Comparison of ENCODE assay signal across 29 mouse cellular contexts in the genomic region with DNA sequence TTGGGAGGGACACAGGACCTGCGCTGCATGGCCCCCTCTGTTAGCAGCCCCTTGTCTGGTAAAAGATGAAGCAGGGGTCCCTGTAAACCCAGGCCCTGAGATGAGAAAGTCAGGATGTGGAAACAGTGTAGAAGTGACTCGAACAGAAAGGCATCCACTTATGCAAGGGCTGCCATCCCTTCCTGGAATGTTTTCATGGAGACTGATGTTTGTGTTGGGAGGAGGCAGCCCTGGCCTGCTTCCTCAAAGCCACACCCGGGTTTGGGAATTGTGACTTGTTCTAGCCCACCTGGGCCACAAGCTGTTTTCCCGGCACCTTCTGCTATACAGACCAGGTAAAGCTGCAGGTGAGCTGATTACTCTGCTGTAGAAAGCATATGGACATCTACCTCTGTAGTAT. TPM values are rescaled to one million over a fixed set of nuclear protein-coding genes. Genes with fewer than 3 reads are reported as not detected.
DNase-seq lines count a peak whose midpoint lies in the region; ATAC-seq lines count a peak whose summit lies in the region.
"Had no signal": no experiment of that assay in that cellular context is flagged by ENCODE, and none has a peak within 500 bp of the region (broad histone marks: within the 10 kb centered on the region; RNA-seq: fewer than 3 reads in every experiment).

No protein-coding gene starts in this region.

- no peak overlapping the region for H3K9ac ChIP-seq in embryonic facial prominence, embryonic 13.5 days
- H3K9ac ChIP-seq: heart, embryonic 12.5 days; liver, embryonic 15.5 days; midbrain, embryonic 15.5 days; neural tube, embryonic 13.5 days had no signal

- no peak for DNase-seq in embryonic facial prominence, embryonic 10.5 days (ENCODE audit: low spot score)
- peak; percentile 70 to 77 for DNase-seq in lung, adult 18-20 months
- peak; percentile 31 for DNase-seq in lung, postnatal 10 days
- no peak for DNase-seq in right cerebral cortex, postnatal 14 days
- no peak for DNase-seq in cerebellum, postnatal 14 days
- DNase-seq: cerebellum, adult 11 months; cerebellum, adult 9-11 months; gastrocnemius, postnatal 10 days; heart, adult 11 months; heart, postnatal 10 days; kidney, adult 9 months; kidney, postnatal 25 days; liver; retina, postnatal 1 day; right cerebral cortex, postnatal 4 days; thymus, postnatal 36 days had no signal

- H3K27ac ChIP-seq in embryonic facial prominence, embryonic 13.5 days, result peak overlapping the region; percentile 98; the same call in 1 of the 2 replicates
- H3K27ac ChIP-seq in embryonic facial prominence, embryonic 10.5 days (replicated peaks), result no peak overlapping the region
- H3K27ac ChIP-seq: hindbrain, embryonic 10.5 days; hindbrain, postnatal 0 days; liver, embryonic 15.5 days; midbrain, embryonic 15.5 days; neural tube, embryonic 13.5 days had no signal

- no peak overlapping the region for H3K4me2 ChIP-seq in embryonic facial prominence, embryonic 13.5 days
- H3K4me2 ChIP-seq: embryonic facial prominence, embryonic 12.5 days; heart, embryonic 12.5 days; liver, embryonic 15.5 days; midbrain, embryonic 15.5 days; neural tube, embryonic 13.5 days had no signal

- no peaks in the 10 kb centered on the region for H3K9me3 ChIP-seq in embryonic facial prominence, embryonic 13.5 days
- no peaks in the 10 kb centered on the region for H3K9me3 ChIP-seq in embryonic facial prominence, embryonic 10.5 days
- H3K9me3 ChIP-seq: embryonic facial prominence, embryonic 12.5 days; heart, embryonic 12.5 days; hindbrain, embryonic 10.5 days; liver, embryonic 15.5 days; megakaryocyte, embryonic 14.5 days; midbrain, embryonic 15.5 days; neural tube, embryonic 13.5 days had no signal

- H3K4me1 ChIP-seq in embryonic facial prominence, embryonic 13.5 days, result peaks cover 96% of the 10 kb centered on the region
- H3K4me1 ChIP-seq in embryonic facial prominence, embryonic 10.5 days, result peaks cover 93% of the 10 kb centered on the region

- H3K36me3 ChIP-seq in embryonic facial prominence, embryonic 13.5 days, result peaks cover 27% of the 10 kb centered on the region
- peaks cover 71% of the 10 kb centered on the region for H3K36me3 ChIP-seq in embryonic facial prominence, embryonic 10.5 days (replicated peaks)

- H3K4me3 ChIP-seq in embryonic facial prominence, embryonic 13.5 days, result no peak overlapping the region
- H3K4me3 ChIP-seq in embryonic facial prominence, embryonic 10.5 days, result no peak overlapping the region
- H3K4me3 ChIP-seq: embryonic facial prominence, embryonic 12.5 days; heart, embryonic 12.5 days; hindbrain, embryonic 10.5 days; liver, embryonic 15.5 days; megakaryocyte, embryonic 14.5 days; midbrain, embryonic 15.5 days; myocyte; neural tube, embryonic 13.5 days had no signal

- WGBS in embryonic facial prominence, embryonic 13.5 days, result 77% methylated on average over 4 of the region's 4 CpGs
- 90% methylated on average over 4 of the region's 4 CpGs for WGBS in embryonic facial prominence, embryonic 10.5 days

- no peaks in the 10 kb centered on the region for H3K27me3 ChIP-seq in embryonic facial prominence, embryonic 13.5 days
- no peaks in the 10 kb centered on the region for H3K27me3 ChIP-seq in embryonic facial prominence, embryonic 10.5 days (replicated peaks; ENCODE audit: low read depth, poor library complexity, severe bottlenecking)
- H3K27me3 ChIP-seq: embryonic facial prominence, embryonic 12.5 days; heart, embryonic 12.5 days; liver, embryonic 15.5 days; megakaryocyte, embryonic 14.5 days; midbrain, embryonic 15.5 days; neural tube, embryonic 13.5 days had no signal

- ATAC-seq in embryonic facial prominence, embryonic 13.5 days (ENCODE audit: insufficient number of reproducible peaks, insufficient read depth, low FRiP score, low TSS enrichment, low read depth), result no peak
- ATAC-seq in erythroid progenitor cell, adult 5-6 weeks (replicated peaks; ENCODE audit: low FRiP score, poor library complexity, severe bottlenecking), result no peak
- ATAC-seq: forebrain, embryonic 14.5 days; hindbrain, postnatal 0 days; intestine, embryonic 16.5 days; midbrain, embryonic 15.5 days had no signal

RNA-seq across cellular contexts. Expression of a gene that starts 54.4 kb away (rescaled TPM):
- 14.9 and 16.7 TPM in 2 replicates for polyA plus RNA-seq in embryonic facial prominence, embryonic 13.5 days (2015; fragmentation: Nextera tagmentation; extraction: Ambion mirVana)
- polyA plus RNA-seq in embryonic facial prominence, embryonic 10.5 days (2016; fragmentation: Nextera tagmentation; extraction: Ambion mirVana), result 17.5 and 17.7 TPM in 2 replicates
- total RNA-seq in erythroid progenitor cell, adult 5-6 weeks (2015; ENCODE audit: low replicate concordance), result 4.3 and 10.5 TPM in 2 replicates
- total RNA-seq in erythroid progenitor cell, adult 5-6 weeks (2017; ENCODE audit: low replicate concordance), result 1.1 and 4.5 TPM in 2 replicates

RNA-seq across cellular contexts. Expression of a gene that starts 54.4 kb away (rescaled TPM):
- polyA plus RNA-seq in embryonic facial prominence, embryonic 13.5 days (2015; fragmentation: Nextera tagmentation; extraction: Ambion mirVana), result 91.9 and 121 TPM in 2 replicates
- 141 and 158 TPM in 2 replicates for polyA plus RNA-seq in embryonic facial prominence, embryonic 10.5 days (2016; fragmentation: Nextera tagmentation; extraction: Ambion mirVana)
- 4.0 TPM in 1 of 2 replicates, not detected in the other for total RNA-seq in erythroid progenitor cell, adult 5-6 weeks (2015; ENCODE audit: low replicate concordance)
- total RNA-seq in erythroid progenitor cell, adult 5-6 weeks (2017; ENCODE audit: low replicate concordance), result 1.2 TPM in 1 of 2 replicates, not detected in the other

Comparison
In these comparisons a context has a peak if more than half of its experiments do, and no peak if none do; other contexts are left out.
1. DNase-seq: peak in lung, adult 18-20 months (2 of 2) and lung, postnatal 10 days (single experiment); none in embryonic facial prominence, embryonic 10.5 days (single experiment), right cerebral cortex, postnatal 14 days (single experiment) and cerebellum, postnatal 14 days (0 of 2).